Mouse (Mus musculus): ENCODE measurements at regions not wholly inside any gene's neighbourhood (a gene's known extent, or its start where the extent isn't known, plus 50 kb on each side); places are given as distances from the start of the nearest gene placed in this dataset.
"Not testable (repeated sequence)": the region's sequence is repeated elsewhere in the genome, so short reads cannot be mapped to it uniquely, and the experiment has no call there.

DNA sequence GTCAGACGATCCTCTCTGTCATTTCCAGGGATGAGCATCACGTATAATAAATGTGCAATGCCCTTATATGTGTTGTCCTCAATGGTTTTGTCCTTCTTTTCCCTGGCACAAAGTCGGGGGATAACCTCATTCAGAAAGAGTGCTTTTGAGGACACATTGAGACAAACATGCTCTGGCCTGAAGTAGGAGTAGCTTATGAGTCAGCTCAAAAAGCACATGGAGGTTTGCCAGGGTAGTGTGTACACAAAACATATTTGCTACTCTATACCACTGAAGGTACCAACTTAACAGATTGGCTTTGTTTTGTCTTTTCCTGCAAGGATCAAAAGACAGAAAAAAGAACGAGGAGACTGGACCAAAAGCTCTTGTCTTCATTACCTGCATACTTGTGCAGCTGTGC is 682.1 kb upstream of the Grid2 start:
- Histone ChIP-seq H3K9ac (no peak overlapping the region), H3K4me3 (ENCODE audit: low read depth, low read length) (no peak overlapping the region), H3K9me3 (ENCODE audit: low read depth, low read length) (no peaks in the 10 kb centered on the region), H3K4me2 (no peak overlapping the region), H3K27me3 (ENCODE audit: insufficient read depth, low read length) (no peaks in the 10 kb centered on the region), H3K4me1 (ENCODE audit: insufficient read depth) (no peaks in the 10 kb centered on the region), H3K27ac (ENCODE audit: low read depth) (no peak overlapping the region), H3K36me3 (ENCODE audit: insufficient read depth) (no peaks in the 10 kb centered on the region)
- 57% methylated on average over 4 of the region's 4 CpGs for WGBS
- ATAC-seq (ENCODE audit: insufficient read depth) (no peak), DNase-seq (peak; percentile 1)
- TF ChIP-seq CTCF (IDR thresholded peaks at IDR 0.05; ENCODE audit: low read depth) = no peak

DNA sequence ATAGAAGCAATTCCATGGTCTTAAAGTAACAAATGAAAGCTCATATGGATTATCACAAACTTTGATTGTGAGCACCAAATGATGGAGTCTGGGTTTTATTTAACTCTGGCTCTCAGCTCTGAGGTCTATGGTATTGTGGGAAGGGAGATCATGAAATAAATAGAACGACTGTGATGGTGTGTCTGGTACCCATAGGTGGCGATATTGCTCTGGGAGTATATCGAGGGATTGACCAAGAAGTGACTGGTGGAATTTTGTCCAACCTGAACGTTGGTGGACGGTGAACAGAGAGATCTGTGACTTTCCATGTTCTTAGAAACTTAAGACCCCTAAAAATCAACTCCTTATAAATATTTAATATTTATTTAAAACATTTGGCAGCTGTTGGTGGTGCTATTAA is 679.5 kb upstream of the Grid2 start:
- Histone ChIP-seq H3K4me3 (ENCODE audit: low read depth, low read length) (no peak overlapping the region), H3K9me3 (ENCODE audit: low read depth, low read length) (no peaks in the 10 kb centered on the region), H3K36me3 (ENCODE audit: insufficient read depth) (no peaks in the 10 kb centered on the region), H3K9ac (no peak overlapping the region), H3K27ac (ENCODE audit: low read depth) (no peak overlapping the region), H3K4me2 (no peak overlapping the region), H3K27me3 (ENCODE audit: insufficient read depth, low read length) (no peaks in the 10 kb centered on the region), H3K4me1 (ENCODE audit: insufficient read depth) (no peaks in the 10 kb centered on the region)
- DNase-seq (peak; percentile 77), ATAC-seq (ENCODE audit: insufficient read depth) (peak; percentile 44; the same call in 1 of the 2 replicates)
- peak; percentile 68 for TF ChIP-seq CTCF (IDR thresholded peaks at IDR 0.05; ENCODE audit: low read depth)
- 23% methylated on average over 5 of the region's 5 CpGs for WGBS

DNA sequence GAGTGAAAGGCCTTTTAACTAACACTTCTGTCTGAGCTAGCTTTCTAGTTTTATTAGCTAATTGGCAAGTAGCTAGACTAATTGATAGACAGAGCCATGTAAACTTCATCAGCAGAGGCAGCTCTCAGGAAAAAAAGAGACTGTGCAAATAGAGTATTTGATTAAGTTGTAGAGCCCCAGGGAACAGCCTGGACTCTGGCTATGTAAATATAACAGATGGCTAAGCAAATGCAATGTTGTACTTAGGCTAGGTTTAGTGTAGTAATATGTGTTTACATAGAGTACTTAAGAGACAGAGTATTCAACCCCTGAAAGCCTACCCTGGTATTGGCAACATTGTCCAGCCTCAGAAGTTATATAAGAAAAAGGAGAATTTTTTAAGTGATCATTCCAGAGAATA is 635.1 kb upstream of the Grid2 start:
- H3K27ac ChIP-seq (ENCODE audit: low read depth) = no peak overlapping the region
- H3K4me1 ChIP-seq (ENCODE audit: insufficient read depth) = no peaks in the 10 kb centered on the region
- ATAC-seq (ENCODE audit: insufficient read depth) (peak; percentile 96), DNase-seq (peak; percentile 13)
- no peak overlapping the region for H3K9ac ChIP-seq
- H3K36me3 ChIP-seq (ENCODE audit: insufficient read depth) = no peaks in the 10 kb centered on the region
- TF ChIP-seq CTCF (IDR thresholded peaks at IDR 0.05; ENCODE audit: low read depth) = no peak
- no peaks in the 10 kb centered on the region for H3K9me3 ChIP-seq (ENCODE audit: low read depth, low read length)
- no peaks in the 10 kb centered on the region for H3K27me3 ChIP-seq (ENCODE audit: insufficient read depth, low read length)
- no peak overlapping the region for H3K4me3 ChIP-seq (ENCODE audit: low read depth, low read length)
- no peak overlapping the region for H3K4me2 ChIP-seq

DNA sequence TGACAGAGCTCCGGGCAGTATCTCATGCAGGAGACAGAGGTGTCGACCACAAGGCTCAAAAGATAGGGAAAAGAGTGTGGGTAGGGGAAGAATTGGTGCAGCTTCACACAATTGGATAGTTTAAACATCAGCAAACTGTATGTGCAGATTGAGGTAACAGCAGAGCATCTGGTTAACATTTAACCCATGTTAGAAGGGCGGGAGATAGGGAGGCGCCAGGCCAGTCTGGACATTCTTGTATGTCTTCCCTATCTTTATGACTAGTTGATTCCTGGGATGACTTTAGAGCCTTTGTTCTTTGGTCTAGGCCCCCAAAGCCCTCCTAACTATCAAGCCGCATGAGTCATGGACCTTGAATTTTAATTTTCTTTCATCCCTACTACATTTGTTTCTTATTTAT is 587.6 kb upstream of the Grid2 start:
- not testable (repeated sequence) for DNase-seq; H3K4me2 ChIP-seq; H3K36me3 ChIP-seq (ENCODE audit: insufficient read depth); H3K9ac ChIP-seq; H3K9me3 ChIP-seq (ENCODE audit: low read depth, low read length); H3K27ac ChIP-seq (ENCODE audit: low read depth); H3K4me1 ChIP-seq (ENCODE audit: insufficient read depth); ATAC-seq (ENCODE audit: insufficient read depth); H3K4me3 ChIP-seq (ENCODE audit: low read depth, low read length); H3K27me3 ChIP-seq (ENCODE audit: insufficient read depth, low read length)
- 81% methylated on average over 5 of the region's 5 CpGs for WGBS

DNA sequence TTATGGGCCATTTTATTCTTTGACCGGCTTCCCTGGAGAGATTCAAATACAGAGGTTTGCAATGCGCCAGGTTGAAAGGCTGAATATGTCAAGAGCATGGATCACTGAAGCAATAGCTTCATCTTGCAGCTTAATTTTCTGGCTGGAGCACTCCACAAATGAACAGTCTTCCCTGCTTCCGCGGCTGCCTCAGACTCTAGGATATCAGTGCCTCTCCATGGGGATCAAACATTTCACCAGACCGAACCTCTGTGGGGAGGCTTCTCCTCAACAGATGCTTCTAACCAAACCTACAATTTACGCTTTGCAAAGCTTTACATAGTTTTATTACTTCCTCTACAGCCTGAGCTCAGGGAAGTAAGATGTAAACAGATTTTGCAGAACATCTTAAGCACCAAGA is 537.3 kb upstream of the Grid2 start:
- DNase-seq (no peak), ATAC-seq (ENCODE audit: insufficient read depth) (no peak)
- no peak overlapping the region for H3K4me3 ChIP-seq (ENCODE audit: low read depth, low read length)
- no peaks in the 10 kb centered on the region for H3K36me3 ChIP-seq (ENCODE audit: insufficient read depth)
- no peak overlapping the region for H3K9ac ChIP-seq
- H3K4me2 ChIP-seq = no peak overlapping the region
- H3K4me1 ChIP-seq (ENCODE audit: insufficient read depth) = no peaks in the 10 kb centered on the region
- H3K9me3 ChIP-seq (ENCODE audit: low read depth, low read length) = no peaks in the 10 kb centered on the region
- H3K27me3 ChIP-seq (ENCODE audit: insufficient read depth, low read length) = no peaks in the 10 kb centered on the region
- WGBS = 55% methylated on average over 6 of the region's 6 CpGs
- no peak for TF ChIP-seq CTCF (IDR thresholded peaks at IDR 0.05; ENCODE audit: low read depth)
- no peak overlapping the region for H3K27ac ChIP-seq (ENCODE audit: low read depth)

DNA sequence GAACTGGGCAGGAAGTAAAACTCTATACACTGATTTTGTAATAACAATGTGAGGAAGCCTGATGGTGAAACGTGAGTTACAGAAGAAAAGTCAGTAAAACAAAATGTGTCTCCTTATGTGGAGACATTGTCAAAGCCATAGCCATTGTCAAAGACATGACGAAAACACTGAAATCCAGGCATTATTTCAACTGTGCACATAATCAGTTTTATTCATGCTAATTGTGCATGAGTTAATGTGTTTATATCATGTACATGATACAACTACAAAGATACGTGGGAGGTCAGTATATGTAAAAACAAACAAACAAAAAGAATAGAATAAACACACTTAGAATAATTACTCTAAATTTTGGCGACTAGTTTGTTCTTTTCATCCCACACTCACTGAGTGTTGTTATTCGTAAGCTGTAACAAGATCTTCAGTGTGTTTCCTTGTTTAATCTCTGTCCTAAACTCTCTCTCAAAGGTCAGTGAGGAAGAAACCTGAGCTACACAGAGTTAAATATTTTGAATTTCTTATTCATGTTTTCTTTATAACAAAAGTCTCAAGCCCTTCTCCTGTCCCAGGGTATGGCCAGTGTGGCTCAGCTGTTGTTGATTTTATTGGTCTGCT is 536.0 kb upstream of the Grid2 start:
- Histone ChIP-seq H3K9me3 (ENCODE audit: low read depth, low read length) (no peaks in the 10 kb centered on the region), H3K27ac (ENCODE audit: low read depth) (no peak overlapping the region), H3K4me2 (no peak overlapping the region), H3K9ac (no peak overlapping the region), H3K4me1 (ENCODE audit: insufficient read depth) (no peaks in the 10 kb centered on the region), H3K36me3 (ENCODE audit: insufficient read depth) (no peaks in the 10 kb centered on the region), H3K27me3 (ENCODE audit: insufficient read depth, low read length) (no peaks in the 10 kb centered on the region), H3K4me3 (ENCODE audit: low read depth, low read length) (no peak overlapping the region)
- no peak for TF ChIP-seq CTCF (IDR thresholded peaks at IDR 0.05; ENCODE audit: low read depth)
- WGBS = 36% methylated on average over 5 of the region's 5 CpGs
- DNase-seq (peak; percentile 32), ATAC-seq (ENCODE audit: insufficient read depth) (peak; percentile 73)
